Mouse (Mus musculus) C3H10T1/2 (cell line): ENCODE data around the gene Olfr1290. TPM values are rescaled to one million over a fixed set of nuclear protein-coding genes. Genes with fewer than 3 reads are reported as not detected.

Source experiments
- polyA plus RNA-seq, 2 experiments: library from polyadenylated mRNA; unstranded; fragments of >200 nt; fragmentation: generic; extraction: Trizol; gene quantifications; one replicate each; pipeline ENCODE4 v1.2.1; 2012; ENCODE audit warnings: missing spikeins in 2 of 2

The Olfr1290 gene
- polyA plus RNA-seq = not detected

GRCm38 (mm10) chr2:111493729-111494128 is at the start of gene Olfr1290:
Olfr1290 (minus strand) TSS chr2:111493829.

GRCm38 (mm10) chr2:111540191-111540590 is 46.6 kb upstream of the Olfr1290 start, which contains the start of gene Olfr1294:
Olfr1294 (minus strand) TSS chr2:111540291.

GRCm38 (mm10) chr2:111524903-111525302 is 31.3 kb upstream of the Olfr1290 start, which contains the start of gene Olfr1293-ps:
Olfr1293-ps (plus strand) TSS chr2:111525203.

GRCm38 (mm10) chr2:111496880-111497279 is 3.3 kb upstream of the Olfr1290 start, which contains the start of gene Olfr1291-ps1:
Olfr1291-ps1 (plus strand) TSS chr2:111497180.

GRCm38 (mm10) chr2:111480519-111480918 is 13.1 kb downstream of the Olfr1290 start, which contains the start of gene Olfr1289:
Olfr1289 (plus strand) TSS chr2:111480819.

GRCm38 (mm10) chr2:111473801-111474200 is 19.8 kb downstream of the Olfr1290 start, which contains the start of gene Olfr1288:
Olfr1288 (plus strand) TSS chr2:111474101.

GRCm38 (mm10) chr2:111448842-111449241 is 44.8 kb downstream of the Olfr1290 start, which contains the start of gene Olfr1287:
Olfr1287 (plus strand) TSS chr2:111449142.

Other genes with a start within 250 kb of the Olfr1290 start
- not detected for gene Olfr1276, start 239.3 kb downstream of the Olfr1290 start, polyA plus RNA-seq
- not detected for gene Olfr1277, start 219.7 kb downstream of the Olfr1290 start, polyA plus RNA-seq
- not detected for gene Olfr1278, start 203.7 kb downstream of the Olfr1290 start, polyA plus RNA-seq
- not detected for gene Olfr1279, start 193.2 kb downstream of the Olfr1290 start, polyA plus RNA-seq
- gene Olfr1280, start 179.8 kb downstream of the Olfr1290 start, polyA plus RNA-seq = not detected
- not detected for gene Olfr1281, start 167.3 kb downstream of the Olfr1290 start, polyA plus RNA-seq
- gene Olfr1282, start 157.8 kb downstream of the Olfr1290 start, polyA plus RNA-seq = not detected
- gene Olfr1283, start 127.0 kb downstream of the Olfr1290 start, polyA plus RNA-seq = not detected
- not detected for gene Olfr1284, start 118.3 kb downstream of the Olfr1290 start, polyA plus RNA-seq
- gene Olfr1286, start 70.7 kb downstream of the Olfr1290 start, polyA plus RNA-seq = not detected
- not detected for gene Olfr1287, start 44.7 kb downstream of the Olfr1290 start, polyA plus RNA-seq
- gene Olfr1288, start 19.7 kb downstream of the Olfr1290 start, polyA plus RNA-seq = not detected
- gene Olfr1289, start 13.0 kb downstream of the Olfr1290 start, polyA plus RNA-seq = not detected
- gene Olfr1291-ps1, start 3.4 kb upstream of the Olfr1290 start, polyA plus RNA-seq = not detected
- not detected for gene Olfr1293-ps, start 31.4 kb upstream of the Olfr1290 start, polyA plus RNA-seq
- gene Olfr1294, start 46.5 kb upstream of the Olfr1290 start, polyA plus RNA-seq = not detected
- not detected for gene Olfr1295, start 75.9 kb upstream of the Olfr1290 start, polyA plus RNA-seq
- gene Olfr1297, start 132.7 kb upstream of the Olfr1290 start, polyA plus RNA-seq = not detected
- not detected for gene Olfr1298, start 155.4 kb upstream of the Olfr1290 start, polyA plus RNA-seq
- gene Olfr1299, start 167.6 kb upstream of the Olfr1290 start, polyA plus RNA-seq = not detected